Mouse (Mus musculus) layer of hippocampus, adult 9-10 months (tissue): ENCODE data around the gene Tbcc.

Experiments
- DNase-seq: peaks from one replicate; pipeline ENCODE4 v3.0.0; 2022; ENCODE audit warnings: low spot score

Gene Tbcc

GRCm38 (mm10) chr17:46903876-46904490 is 13.5 kb downstream of the Tbcc start:
- DNase-seq = no peak

- DNase-seq = no peak
Observed at GRCm38 (mm10) chr17:46910186-46910585, 19.7 kb downstream of the Tbcc start, which contains the start of gene Prph2. Gene Prph2, plus strand, starts transcription at chr17:46910459.

- no peak for DNase-seq
Observed at GRCm38 (mm10) chr17:46912331-46912730, 21.8 kb downstream of the Tbcc start.

GRCm38 (mm10) chr17:46915129-46915528 is 24.6 kb downstream of the Tbcc start:
- no peak for DNase-seq

GRCm38 (mm10) chr17:46918951-46919350 is 28.5 kb downstream of the Tbcc start:
- no peak for DNase-seq

GRCm38 (mm10) chr17:46920855-46921254 is 30.4 kb downstream of the Tbcc start:
- no peak for DNase-seq

GRCm38 (mm10) chr17:46926192-46926591 is 35.7 kb downstream of the Tbcc start:
- DNase-seq = no peak

- no peak for DNase-seq
Observed at GRCm38 (mm10) chr17:46926941-46927340, 36.5 kb downstream of the Tbcc start.

GRCm38 (mm10) chr17:46927781-46928180 is 37.3 kb downstream of the Tbcc start:
- DNase-seq = no peak

- DNase-seq = no peak
Observed at GRCm38 (mm10) chr17:46929277-46929676, 38.8 kb downstream of the Tbcc start.

- DNase-seq = no peak
Observed at GRCm38 (mm10) chr17:46929897-46930296, 39.4 kb downstream of the Tbcc start.

GRCm38 (mm10) chr17:46932961-46933360 is 42.5 kb downstream of the Tbcc start:
- no peak for DNase-seq

- DNase-seq = no peak
Observed at GRCm38 (mm10) chr17:46933557-46934348, 43.3 kb downstream of the Tbcc start.

- no peak for DNase-seq
Observed at GRCm38 (mm10) chr17:46940461-46940860, 50.0 kb downstream of the Tbcc start.
